Mouse (Mus musculus) heart, embryonic 10.5 days (tissue): Measurements from ENCODE around the gene Acp5. TPM values are rescaled to one million over a fixed set of nuclear protein-coding genes. Genes with fewer than 3 reads are reported as not detected.

Source experiments
- DNase-seq: peaks from one replicate; pipeline ENCODE4 v3.0.0-alpha.2; 2017; ENCODE audit warnings: low spot score
- H3K27ac ChIP-seq: fragments of 300-500 bp; sonication (generic); 2 replicates; pipeline ENCODE4 v1.5.1; 2016; ENCODE audit warnings: mild to moderate bottlenecking
- H3K27me3 ChIP-seq: fragments of 300-500 bp; sonication (generic); 2 replicates; pipeline ENCODE4 v1.6.1; 2016; ENCODE audit warnings: mild to moderate bottlenecking; ENCODE audit not compliant: poor library complexity, insufficient read depth, severe bottlenecking
- H3K36me3 ChIP-seq: fragments of 300-500 bp; sonication (generic); 2 replicates; pipeline ENCODE4 v1.6.1; 2016; ENCODE audit warnings: mild to moderate bottlenecking, moderate library complexity
- H3K4me1 ChIP-seq: fragments of 300-500 bp; sonication (generic); 2 replicates; pipeline ENCODE4 v1.6.1; 2016; ENCODE audit warnings: mild to moderate bottlenecking
- H3K4me3 ChIP-seq: fragments of 300-500 bp; sonication (generic); 2 replicates; pipeline ENCODE4 v1.5.1; 2016; ENCODE audit warnings: mild to moderate bottlenecking, moderate library complexity
- H3K9me3 ChIP-seq: fragments of 300-500 bp; sonication (generic); 2 replicates; pipeline ENCODE4 v1.6.1; 2016; ENCODE audit warnings: mild to moderate bottlenecking, moderate library complexity
- WGBS: fragments of 180-500 bp; shearing (Covaris S2); methylation state at CpG from one replicate; pipeline ENCODE4 v1.1.7; 2016; 5-methylcytosine and 5-hydroxymethylcytosine counted together
- polyA plus RNA-seq: library from polyadenylated mRNA; unstranded; fragments of >200 nt; fragmentation: Nextera tagmentation; extraction: Ambion mirVana; gene quantifications from 2 replicates; pipeline ENCODE4 v1.2.1, GENCODE M21; 2016

Acp5 gene
- 62.3 and 67.2 TPM in 2 replicates for polyA plus RNA-seq

DNA sequence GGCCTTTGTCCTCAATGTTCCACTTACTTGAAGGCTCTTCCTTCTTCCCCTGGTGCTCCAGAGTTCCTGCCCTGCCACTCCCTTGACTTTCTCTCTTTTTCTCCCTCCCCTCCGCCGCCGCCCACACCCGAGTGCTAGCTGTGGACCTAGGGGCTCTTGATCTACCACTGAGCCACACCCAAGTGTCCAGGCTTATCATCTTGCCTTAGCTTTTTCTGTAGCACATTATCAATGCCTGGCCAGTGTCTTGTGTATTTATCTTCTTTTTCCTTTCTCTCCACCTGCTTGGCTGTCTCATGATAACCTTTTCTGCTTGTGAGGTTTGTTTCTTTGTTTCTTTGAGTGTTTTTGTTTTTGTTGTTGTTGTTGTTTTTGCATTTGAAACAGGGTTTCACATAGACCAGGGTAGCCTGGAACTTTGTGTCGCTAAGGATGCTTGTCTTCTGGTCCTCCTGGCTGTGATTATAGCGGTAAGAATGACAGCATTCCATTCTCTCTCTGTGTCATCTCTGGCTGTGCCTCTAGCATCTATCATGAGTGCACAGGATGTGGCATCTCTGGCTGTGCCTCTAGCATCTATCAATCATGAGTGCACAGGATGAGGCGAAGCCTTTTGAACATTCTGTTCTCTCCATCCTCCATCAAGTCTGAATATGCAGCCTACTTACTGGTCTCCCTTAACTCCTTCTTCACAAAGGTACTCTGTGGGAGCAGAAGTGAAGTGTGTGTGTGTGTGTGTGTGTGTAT lies at the start of gene Acp5:
Acp5 (minus strand) TSS at position 68 of the 747 bp plus-strand sequence.
- 61% methylated on average over 7 of the region's 7 CpGs for WGBS

DNA sequence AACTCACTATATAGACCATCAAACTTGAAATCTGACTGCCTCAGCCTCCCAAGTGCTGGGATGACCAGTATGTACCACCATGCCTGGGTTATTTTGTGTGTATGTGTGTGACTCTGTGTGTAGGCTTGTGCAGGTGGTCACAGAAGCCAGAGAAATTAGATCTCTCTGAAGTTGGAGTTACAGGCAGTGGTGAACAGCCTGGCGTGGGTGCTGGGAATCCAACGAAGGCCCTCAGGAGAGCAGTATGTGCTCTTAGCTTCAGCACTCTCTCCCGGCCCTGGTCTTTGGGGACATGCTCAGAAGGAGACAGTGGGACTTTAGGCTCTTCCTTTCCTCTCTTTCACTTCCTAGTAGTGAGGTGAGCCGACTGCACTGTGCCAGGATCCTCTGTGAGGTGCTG lies 36.8 kb upstream of the Acp5 start:
- Histone ChIP-seq H3K36me3 (no peaks in the 10 kb centered on the region), H3K9me3 (peaks cover 8% of the 10 kb centered on the region; the same call in 1 of the 2 replicates), H3K4me1 (no peaks in the 10 kb centered on the region), H3K27ac (no peak overlapping the region), H3K27me3 (no peaks in the 10 kb centered on the region), H3K4me3 (no peak overlapping the region)
- DNase-seq = peak; percentile 59
- WGBS = 76% methylated on average over 4 of the region's 4 CpGs

More for the DNA sequence above, at the start of gene Acp5:
- H3K4me1 ChIP-seq = peaks cover 21% of the 10 kb centered on the region
- H3K36me3 ChIP-seq = no peaks in the 10 kb centered on the region
- DNase-seq = peak; percentile 91
- no peaks in the 10 kb centered on the region for H3K9me3 ChIP-seq
- H3K27ac ChIP-seq = peak within 1 kb of the TSS; percentile 77
- H3K4me3 ChIP-seq = peak within 1 kb of the TSS; percentile 45
- peaks cover 32% of the 10 kb centered on the region; the same call in 1 of the 2 replicates for H3K27me3 ChIP-seq

DNA sequence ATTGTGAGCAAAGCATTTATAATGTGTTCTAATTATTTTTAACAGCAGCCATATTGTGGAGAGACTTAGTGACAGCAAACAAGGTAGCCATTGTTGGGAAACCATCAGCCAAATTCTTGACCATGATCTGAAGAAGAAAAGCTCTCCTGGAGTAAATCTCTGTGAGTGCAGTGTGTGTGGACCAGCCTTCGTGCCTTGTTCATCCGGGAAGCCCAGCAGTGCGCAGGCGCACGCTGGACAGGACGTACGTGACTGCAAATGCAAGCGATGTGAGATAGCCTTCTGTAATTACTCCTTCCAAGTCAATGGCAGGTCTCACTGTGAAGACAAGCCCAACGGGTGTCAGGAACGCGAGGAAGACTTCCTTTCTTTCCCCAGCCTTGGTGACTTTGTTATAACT lies 33.8 kb upstream of the Acp5 start:
- H3K36me3 ChIP-seq = no peaks in the 10 kb centered on the region
- DNase-seq = peak; percentile 70
- no peaks in the 10 kb centered on the region for H3K4me1 ChIP-seq
- 90% methylated on average over 11 of the region's 11 CpGs for WGBS
- no peak overlapping the region for H3K27ac ChIP-seq
- no peaks in the 10 kb centered on the region for H3K27me3 ChIP-seq
- no peak overlapping the region for H3K4me3 ChIP-seq
- peaks cover 2% of the 10 kb centered on the region; the same call in 1 of the 2 replicates for H3K9me3 ChIP-seq

DNA sequence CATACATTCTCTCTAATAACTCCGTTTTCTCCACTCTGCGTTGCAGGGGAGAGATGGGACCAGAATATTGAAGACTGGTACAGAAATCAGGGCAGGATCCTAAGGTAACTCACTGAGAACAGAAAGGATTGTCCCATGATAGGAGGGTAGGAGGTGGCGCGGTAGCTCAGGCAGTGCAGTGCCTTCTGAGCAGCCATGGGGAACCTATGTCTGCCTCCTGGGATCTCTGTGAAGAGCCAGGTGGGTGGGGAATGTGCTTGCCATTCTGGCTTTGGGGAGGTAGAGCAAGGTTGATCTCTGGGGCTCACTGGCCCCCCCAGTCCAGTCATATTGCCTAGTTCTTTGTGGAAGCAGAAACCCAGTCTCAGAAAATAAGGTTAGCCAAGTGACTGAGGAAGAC lies 32.2 kb upstream of the Acp5 start:
- no peaks in the 10 kb centered on the region for H3K4me1 ChIP-seq
- 93% methylated on average over 4 of the region's 4 CpGs for WGBS
- H3K27ac ChIP-seq = no peak overlapping the region

DNA sequence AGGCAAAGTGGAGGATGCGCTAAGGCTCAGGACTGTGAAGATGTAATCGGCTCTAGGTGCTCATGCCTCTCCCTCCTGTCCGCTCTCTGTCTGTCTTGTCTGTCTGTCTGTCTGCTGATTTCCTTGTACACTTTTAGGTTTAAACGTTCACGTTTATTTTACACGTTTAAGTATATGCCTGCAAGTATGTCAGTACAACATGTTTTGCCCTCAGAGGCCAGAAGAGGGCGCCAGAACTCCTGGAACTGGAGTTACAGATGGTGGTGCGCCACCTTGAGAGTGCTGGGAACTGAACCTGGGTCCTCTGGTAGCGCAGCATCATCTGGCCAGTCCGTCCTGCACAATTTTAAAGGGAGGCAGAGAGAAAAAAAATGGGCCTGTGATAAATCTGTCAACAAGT lies 31.2 kb upstream of the Acp5 start:
- WGBS = 86% methylated on average over 10 of the region's 10 CpGs
- no peaks in the 10 kb centered on the region for H3K36me3 ChIP-seq
- DNase-seq = peak; percentile 68
- H3K27ac ChIP-seq = no peak overlapping the region
- no peaks in the 10 kb centered on the region for H3K4me1 ChIP-seq
- peaks cover 13% of the 10 kb centered on the region for H3K27me3 ChIP-seq
- H3K9me3 ChIP-seq = peaks cover 2% of the 10 kb centered on the region; the same call in 1 of the 2 replicates
- no peak overlapping the region for H3K4me3 ChIP-seq

More for the DNA sequence above, 32.2 kb upstream of the Acp5 start:
- H3K36me3 ChIP-seq = no peaks in the 10 kb centered on the region
- H3K4me3 ChIP-seq = no peak overlapping the region
- H3K27me3 ChIP-seq = peaks cover 10% of the 10 kb centered on the region
- DNase-seq = peak; percentile 62
- H3K9me3 ChIP-seq = peaks cover 2% of the 10 kb centered on the region; the same call in 1 of the 2 replicates

DNA sequence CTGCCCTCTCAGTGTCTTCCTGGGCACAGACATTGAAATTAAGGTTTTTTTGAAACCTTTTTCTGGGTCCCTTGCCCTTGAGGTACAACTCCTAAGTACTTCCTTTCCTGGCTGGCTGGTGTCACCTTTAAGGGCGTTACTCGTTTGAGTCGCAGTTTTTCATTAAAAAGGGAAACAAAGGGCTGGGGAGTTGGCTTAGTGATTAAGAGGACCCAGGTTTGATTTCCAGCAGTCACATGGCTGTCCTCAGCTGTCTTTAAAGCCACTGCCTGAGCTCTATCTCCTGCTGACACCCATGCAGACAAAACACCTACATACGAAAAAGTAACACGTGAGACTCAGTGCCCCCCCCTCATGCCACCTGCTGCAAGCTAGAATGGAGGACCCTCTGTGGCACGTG lies 30.5 kb upstream of the Acp5 start:
- 46% methylated on average over 6 of the region's 6 CpGs for WGBS
- Histone ChIP-seq H3K27me3 (peaks cover 13% of the 10 kb centered on the region), H3K4me3 (no peak overlapping the region), H3K4me1 (no peaks in the 10 kb centered on the region), H3K27ac (no peak overlapping the region), H3K9me3 (peaks cover 2% of the 10 kb centered on the region; the same call in 1 of the 2 replicates), H3K36me3 (no peaks in the 10 kb centered on the region)
- DNase-seq = peak; percentile 45

DNA sequence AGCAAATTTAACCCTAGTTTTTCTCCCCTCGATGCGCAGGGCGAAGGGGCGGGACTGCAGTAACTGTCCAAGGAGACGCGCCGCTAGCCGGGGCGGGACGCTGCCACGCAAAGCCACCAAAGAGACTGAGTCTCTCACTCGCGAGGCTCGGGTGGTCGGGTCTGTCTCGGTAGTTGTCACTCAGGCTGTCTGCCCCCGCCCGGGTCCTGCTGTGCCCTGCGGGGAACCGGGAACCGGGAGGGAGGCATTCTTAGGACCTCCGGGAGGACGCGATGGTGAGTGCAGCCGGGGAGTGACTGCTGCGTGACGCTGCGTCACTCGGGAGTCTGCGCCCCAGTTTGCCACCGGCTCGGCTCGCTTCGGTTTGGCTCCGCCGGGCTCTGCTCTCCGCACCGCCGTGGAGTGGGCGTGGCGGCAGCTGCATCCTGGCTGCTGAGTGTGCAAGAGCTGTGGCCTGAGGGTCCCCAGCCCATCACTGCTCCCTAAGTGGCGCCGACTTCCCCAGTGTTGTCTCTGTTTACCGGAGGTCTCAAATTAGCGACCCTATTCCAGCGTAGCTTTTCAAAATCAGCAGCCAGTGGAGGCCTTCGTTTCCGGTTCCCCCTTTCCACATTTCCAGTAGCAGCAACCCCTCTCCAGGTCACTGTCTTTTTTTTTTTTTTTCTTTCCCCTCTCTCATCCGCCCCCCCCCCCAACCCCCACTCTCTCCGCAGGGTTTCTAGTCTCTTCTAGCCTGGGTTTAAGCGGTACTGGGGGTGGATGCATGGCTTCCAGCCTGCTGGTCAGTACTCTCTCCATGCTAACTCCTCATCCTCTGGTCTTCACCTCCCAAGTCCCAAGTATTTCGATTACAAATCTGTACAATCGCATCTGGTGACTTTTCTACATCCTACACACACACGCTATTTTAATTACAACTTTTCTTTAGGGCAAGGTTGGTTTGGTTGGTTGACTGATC lies 29.5 kb upstream of the Acp5 start:
- peaks cover 17% of the 10 kb centered on the region for H3K27me3 ChIP-seq
- peak overlapping the region; percentile 81 for H3K27ac ChIP-seq
- 2% methylated on average over 53 of the region's 54 CpGs for WGBS
- H3K4me1 ChIP-seq = no peaks in the 10 kb centered on the region
- H3K9me3 ChIP-seq = peaks cover 2% of the 10 kb centered on the region; the same call in 1 of the 2 replicates
- DNase-seq = peak; percentile 85
- peak overlapping the region; percentile 78 for H3K4me3 ChIP-seq
- no peaks in the 10 kb centered on the region for H3K36me3 ChIP-seq

DNA sequence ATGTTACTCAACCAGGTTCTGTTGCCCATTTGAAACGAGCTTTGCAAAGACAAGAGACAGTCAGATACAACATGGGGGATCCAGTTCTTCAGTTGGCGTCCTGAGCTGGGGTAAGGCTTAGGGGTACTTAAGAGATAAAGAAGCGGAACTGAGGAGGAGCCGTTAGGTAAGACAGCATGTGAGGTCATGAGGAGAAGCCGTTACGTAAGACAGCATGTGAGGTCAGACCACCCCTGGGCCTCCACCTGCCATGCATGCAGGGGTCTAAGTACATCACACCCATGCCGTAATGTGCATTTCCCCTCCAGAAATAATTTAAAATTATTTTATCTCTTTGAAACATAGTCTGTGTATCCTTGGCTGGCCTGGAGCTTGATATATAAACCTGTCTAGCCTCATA lies 27.4 kb upstream of the Acp5 start:
- Histone ChIP-seq H3K4me3 (no peak overlapping the region), H3K9me3 (peaks cover 2% of the 10 kb centered on the region; the same call in 1 of the 2 replicates), H3K27ac (no peak overlapping the region), H3K4me1 (peaks cover 3% of the 10 kb centered on the region), H3K36me3 (peaks cover 9% of the 10 kb centered on the region), H3K27me3 (peaks cover 24% of the 10 kb centered on the region)
- WGBS = 73% methylated on average over 7 of the region's 7 CpGs
- DNase-seq = peak; percentile 70

DNA sequence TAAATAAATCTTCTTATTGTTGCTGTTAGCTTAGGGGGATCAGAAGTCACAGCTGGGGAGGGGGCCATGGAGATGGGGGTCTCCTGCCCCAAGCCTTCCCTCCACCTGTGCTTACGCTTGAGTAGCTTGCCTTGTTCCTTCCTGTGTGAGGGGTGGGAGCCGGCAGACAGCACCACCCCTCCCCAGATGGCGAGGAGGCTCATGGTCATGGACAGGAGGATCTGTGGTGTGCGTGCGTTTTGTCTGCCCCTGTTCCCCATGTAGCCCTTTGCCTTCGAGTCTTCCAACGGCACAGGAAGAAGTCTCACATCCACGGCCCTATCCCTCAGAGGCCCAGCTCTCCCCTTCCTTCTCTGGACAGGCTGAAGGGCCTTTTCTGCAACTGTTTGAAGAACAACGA lies 26.8 kb upstream of the Acp5 start:
- 77% methylated on average over 9 of the region's 9 CpGs for WGBS

DNA sequence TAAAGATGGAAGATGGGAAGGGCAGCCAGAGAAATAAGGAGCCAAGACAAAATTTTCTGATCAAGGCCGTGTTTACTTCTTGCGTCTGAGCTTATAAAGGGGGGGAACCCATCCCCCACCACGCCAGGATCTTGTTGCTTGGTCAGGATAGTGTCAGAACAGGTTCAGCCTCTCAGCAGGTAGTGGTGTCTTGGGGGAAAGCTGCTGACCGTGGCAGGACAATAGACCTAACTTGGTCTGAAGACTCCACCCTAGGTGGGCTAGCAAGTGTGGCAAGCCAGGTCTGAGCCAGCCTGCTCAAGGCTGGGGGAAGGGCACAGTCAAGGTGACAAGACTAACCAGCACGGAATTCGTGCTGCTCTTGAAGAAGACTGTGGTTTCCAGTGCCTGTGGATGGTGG lies 25.8 kb upstream of the Acp5 start:
- Histone ChIP-seq H3K36me3 (peaks cover 11% of the 10 kb centered on the region), H3K9me3 (no peaks in the 10 kb centered on the region), H3K4me1 (peaks cover 12% of the 10 kb centered on the region), H3K27me3 (peaks cover 28% of the 10 kb centered on the region), H3K4me3 (no peak overlapping the region), H3K27ac (no peak overlapping the region)
- peak; percentile 62 for DNase-seq
- 36% methylated on average over 6 of the region's 6 CpGs for WGBS

More for the DNA sequence above, 26.8 kb upstream of the Acp5 start:
- peaks cover 2% of the 10 kb centered on the region; the same call in 1 of the 2 replicates for H3K9me3 ChIP-seq
- H3K4me1 ChIP-seq = peaks cover 9% of the 10 kb centered on the region
- no peak for DNase-seq
- no peak overlapping the region for H3K4me3 ChIP-seq
- H3K36me3 ChIP-seq = peaks cover 11% of the 10 kb centered on the region
- H3K27ac ChIP-seq = no peak overlapping the region
- peaks cover 28% of the 10 kb centered on the region for H3K27me3 ChIP-seq

DNA sequence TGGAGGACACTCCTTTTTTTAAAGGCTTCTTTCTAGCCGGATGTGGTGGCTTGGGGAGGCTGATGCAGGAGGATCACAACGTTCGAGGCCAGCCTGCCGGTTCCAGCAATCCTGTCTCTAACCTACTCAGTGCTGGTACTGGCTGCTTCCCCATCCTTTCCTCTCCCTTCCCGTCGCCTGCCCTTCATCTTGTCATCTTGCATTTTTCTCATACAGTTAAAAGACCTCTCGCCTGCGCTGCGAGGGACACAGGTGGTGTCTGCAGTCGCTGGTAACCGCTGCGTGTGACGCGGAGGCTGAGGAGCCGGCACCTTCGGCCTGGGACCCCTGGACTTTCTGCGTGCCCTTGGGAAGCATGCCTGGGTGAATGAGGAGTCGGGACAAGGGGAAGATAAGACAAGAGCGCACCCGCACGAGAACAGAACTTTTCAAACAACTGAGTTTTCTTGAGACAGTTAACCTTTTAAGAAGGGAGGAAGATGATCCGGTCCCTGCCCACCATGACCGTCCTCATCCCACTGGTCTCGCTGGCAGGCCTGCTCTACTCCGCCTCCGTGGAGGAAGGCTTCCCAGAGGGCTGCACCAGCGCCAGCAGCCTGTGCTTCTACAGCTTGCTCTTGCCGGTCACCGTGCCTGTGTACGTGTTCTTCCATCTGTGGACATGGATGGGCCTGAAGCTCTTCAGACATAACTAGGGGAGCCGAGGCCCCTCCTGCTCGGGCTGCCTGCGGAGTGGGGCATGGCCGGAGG lies 22.2 kb upstream of the Acp5 start:
- 51% methylated on average over 34 of the region's 34 CpGs for WGBS
- peaks cover 19% of the 10 kb centered on the region for H3K27me3 ChIP-seq
- peak; percentile 74 for DNase-seq
- H3K4me3 ChIP-seq = peak overlapping the region; percentile 83
- peak overlapping the region; percentile 96 for H3K27ac ChIP-seq
- peaks cover 11% of the 10 kb centered on the region for H3K36me3 ChIP-seq
- no peaks in the 10 kb centered on the region for H3K9me3 ChIP-seq
- peaks cover 19% of the 10 kb centered on the region for H3K4me1 ChIP-seq
